Mouse (Mus musculus) heart, embryonic 12.5 days (tissue): Measurements from ENCODE around the gene Piwil4. TPM values are rescaled to one million over a fixed set of nuclear protein-coding genes. Genes with fewer than 3 reads are reported as not detected.

Experiments used
- ATAC-seq: fragments of 200-750 bp; cut with Nextera tagmentation; 2 replicates; pipeline ENCODE4 v1.8.0; 2017; ENCODE audit warnings: moderate TSS enrichment, moderate library complexity; ENCODE audit not compliant: insufficient number of reproducible peaks, low FRiP score
- H3K27ac ChIP-seq: fragments of 300-500 bp; sonication (generic); 2 replicates; pipeline ENCODE4 v1.5.1; 2016; ENCODE audit warnings: mild to moderate bottlenecking, moderate library complexity; ENCODE audit not compliant: poor library complexity, severe bottlenecking
- H3K27me3 ChIP-seq: fragments of 300-500 bp; sonication (generic); replicated peaks from 2 replicates; pipeline ENCODE4 v1.6.1; 2016; ENCODE audit warnings: mild to moderate bottlenecking, moderate library complexity
- H3K36me3 ChIP-seq: fragments of 300-500 bp; sonication (generic); 2 replicates; pipeline ENCODE4 v1.6.1; 2016; ENCODE audit warnings: mild to moderate bottlenecking, moderate library complexity
- H3K4me1 ChIP-seq: fragments of 300-500 bp; sonication (generic); replicated peaks from 2 replicates; pipeline ENCODE4 v1.6.1; 2016; ENCODE audit warnings: mild to moderate bottlenecking
- H3K4me2 ChIP-seq: fragments of 300-500 bp; sonication (generic); 2 replicates; pipeline ENCODE4 v1.6.1; 2016; ENCODE audit warnings: mild to moderate bottlenecking, moderate library complexity
- H3K4me3 ChIP-seq: fragments of 300-500 bp; sonication (generic); 2 replicates; pipeline ENCODE4 v1.5.1; 2016; ENCODE audit warnings: mild to moderate bottlenecking
- H3K9ac ChIP-seq: fragments of 300-500 bp; sonication (generic); 2 replicates; pipeline ENCODE4 v1.6.1; 2016; ENCODE audit warnings: mild to moderate bottlenecking, moderate library complexity
- H3K9me3 ChIP-seq: fragments of 300-500 bp; sonication (generic); replicated peaks from 2 replicates; pipeline ENCODE4 v1.6.1; 2016; ENCODE audit warnings: mild to moderate bottlenecking, moderate library complexity
- WGBS: fragments of 180-500 bp; shearing (Covaris S2); methylation state at CpG from one replicate; pipeline ENCODE4 v1.1.7; 2016; 5-methylcytosine and 5-hydroxymethylcytosine counted together
- polyA plus RNA-seq: library from polyadenylated mRNA; unstranded; fragments of >200 nt; fragmentation: Nextera tagmentation; extraction: Ambion mirVana; gene quantifications from 2 replicates; pipeline ENCODE4 v1.2.1, GENCODE M21; 2016

Piwil4 gene
- 0.08 TPM in 1 of 2 replicates, not detected in the other for polyA plus RNA-seq

DNA sequence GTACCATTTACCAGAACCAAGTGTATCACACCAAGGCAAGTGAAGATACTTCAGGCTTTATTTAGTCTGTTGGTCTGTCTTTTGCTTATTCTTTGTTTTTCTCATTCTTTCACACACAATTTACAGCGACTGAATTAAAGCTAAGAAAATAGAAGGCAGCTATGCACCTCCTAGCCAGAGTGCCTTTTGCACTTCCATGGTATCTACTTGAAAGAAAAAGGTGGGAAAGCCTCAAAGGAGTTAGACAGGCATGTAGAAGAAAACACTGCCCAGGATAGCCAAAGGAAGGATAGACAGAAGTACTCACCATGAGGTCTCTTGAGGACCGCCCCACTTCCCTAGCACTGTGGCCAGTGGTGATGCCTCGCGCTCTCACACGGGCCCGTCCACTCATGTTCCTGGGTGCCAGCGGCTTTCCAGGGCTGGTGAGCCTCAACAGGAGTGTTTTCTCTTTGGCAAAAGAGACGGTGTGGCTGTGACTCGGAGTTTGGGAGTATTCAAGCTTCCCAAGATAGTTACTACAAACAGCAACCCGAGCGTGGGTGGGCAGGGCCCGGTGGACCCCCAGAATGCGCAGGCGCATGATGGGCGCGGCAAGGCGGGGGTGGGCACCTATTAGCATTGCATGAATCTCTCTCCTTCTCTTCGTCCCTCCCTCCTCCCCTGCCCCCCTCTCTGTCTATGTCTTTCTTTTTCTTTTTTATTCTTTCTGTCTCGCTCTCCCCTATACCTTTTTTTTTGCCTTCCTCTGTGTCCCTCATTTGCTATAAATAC is at the start of gene Piwil4:
TSS of gene Piwil4 (minus strand) at position 583 of the 774 bp plus-strand sequence.
- H3K27me3 ChIP-seq = no peaks in the 10 kb centered on the region
- 82% methylated on average over 19 of the region's 19 CpGs for WGBS

DNA sequence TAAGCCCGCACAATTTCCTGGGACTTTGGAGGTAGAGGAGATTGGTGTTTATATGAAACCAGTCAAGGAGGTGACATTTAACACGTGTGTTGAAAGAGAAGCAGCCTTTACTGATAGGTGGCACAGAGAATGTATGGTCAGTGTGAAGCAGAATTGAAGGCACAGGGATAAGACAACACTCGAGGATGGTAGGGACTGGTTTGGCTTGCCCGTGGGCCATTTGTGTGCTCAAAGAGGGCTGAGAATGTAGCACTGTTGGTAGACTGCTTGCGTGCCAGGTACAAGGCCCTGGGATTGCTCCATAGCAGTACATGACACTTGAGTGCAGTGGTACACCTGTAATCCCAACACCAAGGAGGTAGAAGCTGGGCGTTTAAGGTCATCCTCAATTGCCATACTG is 46.8 kb upstream of the Piwil4 start:
- Histone ChIP-seq H3K9ac (no peak overlapping the region), H3K36me3 (peaks cover 32% of the 10 kb centered on the region), H3K4me2 (no peak overlapping the region), H3K9me3 (no peaks in the 10 kb centered on the region), H3K27ac (no peak overlapping the region), H3K4me1 (no peaks in the 10 kb centered on the region), H3K27me3 (no peaks in the 10 kb centered on the region), H3K4me3 (no peak overlapping the region)
- no peak for ATAC-seq
- WGBS = 85% methylated on average over 6 of the region's 6 CpGs

More for the DNA sequence above, at the start of gene Piwil4:
- Histone ChIP-seq H3K36me3 (no peaks in the 10 kb centered on the region), H3K27ac (no peak within 1 kb of the TSS), H3K4me3 (no peak within 1 kb of the TSS), H3K9ac (no peak within 1 kb of the TSS), H3K9me3 (no peaks in the 10 kb centered on the region), H3K4me2 (no peak within 1 kb of the TSS), H3K4me1 (no peaks in the 10 kb centered on the region)
- no peak for ATAC-seq

- no peaks in the 10 kb centered on the region for H3K9me3 ChIP-seq
- under 1% methylated on average over 62 of the region's 62 CpGs for WGBS
- H3K36me3 ChIP-seq = peaks cover 37% of the 10 kb centered on the region
These were observed 43.8 kb upstream of the Piwil4 start, which contains the start of the genes Mre11a and Ankrd49 for GRCm38 (mm10) chr9:14784039-14785002. Gene Mre11a, plus strand, starts transcription at chr9:14784654. Gene Ankrd49, minus strand, starts transcription at chr9:14784856.

GRCm38 (mm10) chr9:14778341-14778740 is 37.8 kb upstream of the Piwil4 start:
- 44% methylated on average over 13 of the region's 13 CpGs for WGBS
- H3K9ac ChIP-seq = no peak overlapping the region

More at GRCm38 (mm10) chr9:14784039-14785002, 43.8 kb upstream of the Piwil4 start, which contains the start of the genes Mre11a and Ankrd49:
- Histone ChIP-seq H3K4me3 (peak within 1 kb of the TSS; percentile 89), H3K9ac (peak within 1 kb of the TSS; percentile 91), H3K27ac (peak within 1 kb of the TSS; percentile 92), H3K4me2 (peak within 1 kb of the TSS; percentile 95), H3K4me1 (no peaks in the 10 kb centered on the region), H3K27me3 (no peaks in the 10 kb centered on the region)
- peak; percentile 99 for ATAC-seq

GRCm38 (mm10) chr9:14773813-14774212 is 33.3 kb upstream of the Piwil4 start:
- Histone ChIP-seq H3K4me2 (no peak overlapping the region), H3K27ac (no peak overlapping the region), H3K9me3 (no peaks in the 10 kb centered on the region), H3K4me3 (no peak overlapping the region), H3K27me3 (peaks cover 32% of the 10 kb centered on the region), H3K4me1 (peaks cover 6% of the 10 kb centered on the region), H3K36me3 (no peaks in the 10 kb centered on the region), H3K9ac (no peak overlapping the region)
- ATAC-seq = no peak
- WGBS = 41% methylated on average over 2 of the region's 2 CpGs

More at GRCm38 (mm10) chr9:14778341-14778740, 37.8 kb upstream of the Piwil4 start:
- no peak overlapping the region for H3K4me3 ChIP-seq
- H3K36me3 ChIP-seq = peaks cover 22% of the 10 kb centered on the region
- H3K4me1 ChIP-seq = no peaks in the 10 kb centered on the region
- no peaks in the 10 kb centered on the region for H3K9me3 ChIP-seq
- H3K27me3 ChIP-seq = no peaks in the 10 kb centered on the region
- ATAC-seq = no peak
- no peak overlapping the region for H3K27ac ChIP-seq
- H3K4me2 ChIP-seq = no peak overlapping the region

- no peak for ATAC-seq
- H3K27ac ChIP-seq = no peak overlapping the region
- H3K4me2 ChIP-seq = no peak overlapping the region
- peaks cover 43% of the 10 kb centered on the region for H3K27me3 ChIP-seq
- H3K9ac ChIP-seq = no peak overlapping the region
- H3K4me3 ChIP-seq = no peak overlapping the region
- 82% methylated on average over 2 of the region's 2 CpGs for WGBS
- H3K9me3 ChIP-seq = no peaks in the 10 kb centered on the region
- H3K36me3 ChIP-seq = no peaks in the 10 kb centered on the region
- H3K4me1 ChIP-seq = peaks cover 6% of the 10 kb centered on the region
These were observed 31.5 kb upstream of the Piwil4 start for GRCm38 (mm10) chr9:14772074-14772473.

GRCm38 (mm10) chr9:14770803-14771471 is 30.4 kb upstream of the Piwil4 start, which contains the start of gene 1700012B09Rik:
Gene 1700012B09Rik, minus strand, starts transcription at chr9:14771030.
- Histone ChIP-seq H3K9ac (no peak within 1 kb of the TSS), H3K9me3 (no peaks in the 10 kb centered on the region), H3K36me3 (no peaks in the 10 kb centered on the region), H3K4me3 (no peak within 1 kb of the TSS; the same call in 1 of the 2 replicates), H3K27ac (no peak within 1 kb of the TSS), H3K4me1 (peaks cover 6% of the 10 kb centered on the region), H3K27me3 (peaks cover 47% of the 10 kb centered on the region), H3K4me2 (peak within 1 kb of the TSS; percentile 50)
- WGBS = 18% methylated on average over 23 of the region's 23 CpGs
- no peak for ATAC-seq

DNA sequence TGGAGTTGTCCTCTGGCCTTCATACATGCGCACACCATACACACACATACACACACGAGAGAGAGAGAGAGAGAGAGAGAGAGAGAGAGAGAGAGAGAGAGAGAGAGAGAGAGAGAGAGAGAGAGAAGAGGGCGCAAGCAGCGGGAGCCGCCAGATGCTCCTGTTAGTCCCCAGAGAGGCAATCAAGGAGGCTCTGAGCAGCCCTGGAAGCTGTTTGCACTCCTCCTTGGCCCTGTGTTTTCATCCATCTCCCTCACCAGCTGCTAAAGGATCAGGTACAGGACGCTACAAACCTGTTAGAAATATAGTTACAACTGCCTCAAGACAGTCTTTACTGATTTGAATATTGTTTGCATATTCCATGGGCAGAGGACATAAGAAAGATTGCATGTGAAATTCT is 29.3 kb upstream of the Piwil4 start:
- Histone ChIP-seq H3K4me2 (no peak overlapping the region), H3K27me3 (peaks cover 53% of the 10 kb centered on the region), H3K4me1 (peaks cover 6% of the 10 kb centered on the region), H3K4me3 (no peak overlapping the region), H3K36me3 (no peaks in the 10 kb centered on the region), H3K9me3 (no peaks in the 10 kb centered on the region), H3K27ac (no peak overlapping the region), H3K9ac (no peak overlapping the region)
- 68% methylated on average over 5 of the region's 6 CpGs for WGBS
- ATAC-seq = no peak

- H3K9me3 ChIP-seq = no peaks in the 10 kb centered on the region
- H3K27me3 ChIP-seq = peaks cover 34% of the 10 kb centered on the region
- no peaks in the 10 kb centered on the region for H3K36me3 ChIP-seq
- WGBS = 26% methylated on average over 7 of the region's 7 CpGs
- H3K4me2 ChIP-seq = no peak overlapping the region
- H3K4me1 ChIP-seq = no peaks in the 10 kb centered on the region
- H3K4me3 ChIP-seq = no peak overlapping the region
- no peak overlapping the region for H3K9ac ChIP-seq
- ATAC-seq = no peak
- H3K27ac ChIP-seq = no peak overlapping the region
These were observed 24.2 kb upstream of the Piwil4 start for GRCm38 (mm10) chr9:14764765-14765164.

- peaks cover 6% of the 10 kb centered on the region; the same call in 1 of the 2 replicates for H3K27me3 ChIP-seq
- no peaks in the 10 kb centered on the region for H3K9me3 ChIP-seq
- no peak for ATAC-seq
- no peaks in the 10 kb centered on the region for H3K36me3 ChIP-seq
- no peak overlapping the region for H3K4me3 ChIP-seq
- H3K9ac ChIP-seq = no peak overlapping the region
- H3K27ac ChIP-seq = no peak overlapping the region
- no peak overlapping the region for H3K4me2 ChIP-seq
- H3K4me1 ChIP-seq = no peaks in the 10 kb centered on the region
These were observed 18.7 kb upstream of the Piwil4 start for GRCm38 (mm10) chr9:14759261-14759660.
